Mouse (Mus musculus) kidney, postnatal 10 days (tissue): ENCODE results near the gene Spesp1.
A peak's percentile ranks its signal among the peaks of the same experiment; 100 is the strongest.

Experiments
- DNase-seq: peaks from one replicate; pipeline ENCODE4 v3.0.0; 2021; ENCODE audit warnings: mixed read lengths

Gene Spesp1

GRCm38 (mm10) chr9:62281991-62282390, at the start of gene Spesp1:
TSS of gene Spesp1 (minus strand) at chr9:62282208.
- no peak for DNase-seq

DNA sequence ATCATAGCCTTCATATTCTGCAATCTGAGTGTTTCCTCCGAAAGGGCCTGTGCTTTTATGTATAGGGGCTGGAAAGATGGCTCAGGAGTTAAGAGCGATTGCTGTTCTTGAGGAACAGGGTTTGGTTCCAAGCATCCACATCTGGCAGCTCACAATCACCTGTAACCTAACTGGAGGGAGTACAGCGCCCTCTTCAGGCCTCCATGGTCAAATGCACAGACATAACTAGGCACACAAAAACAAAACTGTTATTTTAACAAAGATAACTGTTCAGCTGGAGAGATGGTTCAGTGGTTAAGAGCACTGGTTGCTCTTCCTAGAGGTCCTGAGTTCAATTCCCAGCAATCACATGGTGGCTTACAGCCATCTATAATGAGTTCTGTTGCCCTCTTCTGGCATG, 44.0 kb upstream of the Spesp1 start:
- no peak for DNase-seq

- DNase-seq = no peak
These were observed 41.8 kb upstream of the Spesp1 start for GRCm38 (mm10) chr9:62323816-62324215.

DNA sequence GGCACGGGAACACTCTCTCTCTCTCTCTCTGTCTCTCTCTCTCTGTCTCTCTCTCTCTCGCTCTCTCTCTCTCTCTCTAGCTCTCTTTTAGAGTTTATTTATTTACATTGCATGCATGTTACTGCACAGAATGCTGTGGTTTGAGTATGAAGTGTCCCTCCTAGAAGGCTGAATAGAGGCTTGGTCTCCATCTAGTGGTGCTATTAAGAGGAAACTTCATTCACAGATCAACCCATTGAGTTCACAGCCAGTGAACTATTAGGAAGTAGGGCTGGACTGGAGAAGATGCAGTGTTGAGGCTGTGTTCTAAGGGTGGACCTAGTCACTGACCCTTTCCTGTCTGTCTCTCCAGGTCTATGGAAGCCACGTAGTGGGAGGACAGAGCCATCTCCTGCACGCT, 36.7 kb upstream of the Spesp1 start:
- DNase-seq = no peak

- no peak for DNase-seq
These were observed 33.5 kb upstream of the Spesp1 start for GRCm38 (mm10) chr9:62315556-62315955.

GRCm38 (mm10) chr9:62296891-62297290, 14.9 kb upstream of the Spesp1 start:
- no peak for DNase-seq

DNA sequence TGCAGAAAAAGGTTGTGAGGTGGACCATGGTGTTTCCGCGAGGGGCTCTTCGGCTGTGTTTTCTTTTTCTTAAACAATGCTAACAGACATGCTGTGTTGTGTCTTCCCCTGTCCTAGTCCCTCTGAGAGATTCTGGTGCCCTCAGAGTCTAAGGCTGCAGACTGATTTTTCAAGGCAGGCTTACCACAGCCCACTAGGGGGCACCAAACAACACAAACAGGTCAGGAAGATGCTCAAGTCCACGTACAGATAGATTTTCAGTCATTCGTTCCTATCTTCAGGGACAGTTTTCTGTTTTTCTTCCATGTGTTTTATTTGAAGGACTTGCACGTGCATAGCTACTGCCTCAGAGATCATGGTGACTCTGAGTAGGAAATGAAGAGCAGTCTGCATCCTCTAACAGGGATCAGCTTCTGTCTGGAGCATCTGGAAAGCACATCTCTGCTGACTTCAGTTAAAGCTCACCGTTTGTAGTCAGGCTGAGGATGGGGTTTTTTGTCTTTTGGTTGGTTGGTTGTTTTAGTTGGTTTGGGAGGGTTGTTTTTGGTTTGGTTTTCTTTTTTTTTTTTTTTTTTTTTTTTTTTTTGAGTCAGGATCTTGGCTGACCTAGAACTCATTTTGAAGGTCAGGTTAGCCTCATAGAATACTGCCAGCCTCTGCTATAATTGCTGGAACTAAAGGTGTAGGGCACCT, 13.1 kb upstream of the Spesp1 start:
- DNase-seq = peak; percentile 89

DNA sequence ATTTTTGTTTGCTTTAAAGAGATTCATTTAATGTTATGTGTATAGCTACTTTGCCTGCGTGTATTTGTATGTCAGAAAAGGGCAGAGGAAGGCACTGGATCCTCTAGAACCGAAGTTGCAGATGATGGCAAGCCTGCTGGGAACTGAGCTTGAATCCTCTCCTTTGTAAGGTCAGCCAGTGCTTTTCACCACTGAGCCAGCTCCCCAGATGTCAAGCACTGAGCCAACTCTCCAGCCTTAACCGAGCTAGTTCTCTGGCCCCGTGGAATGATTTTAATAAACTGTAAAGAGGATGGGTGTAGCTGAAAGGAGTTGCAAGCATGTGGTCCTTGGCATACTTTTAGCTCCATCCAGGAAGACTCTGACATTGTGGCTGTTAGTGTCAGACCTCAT, 5.6 kb upstream of the Spesp1 start:
- no peak for DNase-seq

DNA sequence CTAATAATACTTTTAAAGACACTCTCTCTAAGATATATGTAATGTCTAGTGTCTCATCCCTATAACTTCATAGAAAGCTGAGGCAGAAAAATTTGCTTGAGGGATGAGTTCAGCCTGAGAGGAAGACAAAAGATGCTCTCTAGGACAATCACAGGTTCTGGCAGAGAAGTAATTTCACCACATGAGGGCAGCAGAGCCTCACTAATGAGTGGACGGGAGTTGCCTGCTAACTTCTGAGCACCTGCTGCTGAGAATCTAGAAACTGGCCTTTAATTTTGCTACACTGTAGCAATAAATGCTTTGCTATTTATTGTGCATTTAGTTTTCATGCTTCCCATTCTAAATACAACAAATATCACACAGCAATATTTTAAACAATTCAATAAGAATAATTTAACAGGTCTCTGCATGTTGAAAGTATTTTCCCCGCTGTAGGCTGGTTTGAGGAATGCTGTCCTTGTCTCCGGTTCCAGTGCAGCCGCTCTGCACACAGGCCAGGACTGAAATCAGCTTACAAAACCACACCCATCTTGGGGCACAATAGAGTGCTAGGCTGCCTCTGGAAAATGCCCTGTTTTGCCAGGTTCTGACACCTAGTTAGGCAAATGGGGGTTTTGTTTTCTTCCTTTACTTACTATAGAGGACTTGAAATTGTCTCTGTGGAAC, 5.1 kb upstream of the Spesp1 start:
- peak; percentile 86 for DNase-seq

DNA sequence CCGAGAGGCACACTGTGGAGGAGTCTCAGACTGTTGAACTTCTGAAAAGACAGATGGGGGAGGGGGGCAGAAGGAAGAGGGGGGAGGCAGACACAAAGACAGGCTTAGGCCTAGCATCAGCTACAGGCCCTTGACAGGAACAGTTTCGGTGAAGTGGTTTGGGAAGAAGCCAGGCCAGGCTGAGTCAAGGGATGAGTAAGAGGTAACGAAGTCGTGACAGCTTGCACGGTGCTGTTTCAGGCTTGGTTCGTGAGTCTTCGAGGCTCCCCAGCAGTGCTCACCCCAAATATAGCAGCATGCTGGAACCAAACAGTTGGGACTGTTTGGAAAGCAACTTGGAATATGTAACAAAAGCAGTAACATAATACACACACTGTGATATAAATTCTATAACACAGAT, 2.3 kb upstream of the Spesp1 start:
- DNase-seq = no peak

DNA sequence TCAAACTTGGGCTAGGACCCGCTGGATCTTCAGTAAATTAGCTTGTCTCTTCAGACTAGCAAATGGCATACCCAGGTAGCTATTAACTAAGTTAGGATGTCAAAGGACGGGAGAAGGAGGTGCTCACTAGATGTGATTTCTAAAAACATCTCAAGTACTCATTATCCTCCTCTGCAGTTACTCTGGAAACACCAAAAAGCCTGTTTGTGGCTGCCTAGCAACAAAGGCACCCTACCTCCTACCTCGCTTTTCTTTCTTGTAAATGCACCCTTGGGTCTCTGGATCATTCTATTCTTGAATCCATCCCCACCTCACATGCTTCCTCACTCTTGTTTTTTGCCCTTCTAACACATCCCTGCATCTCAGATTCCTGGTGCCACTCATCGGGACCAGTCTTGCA, 5.1 kb downstream of the Spesp1 start:
- no peak for DNase-seq

- no peak for DNase-seq
These were observed 11.1 kb downstream of the Spesp1 start for GRCm38 (mm10) chr9:62270775-62271399.

DNA sequence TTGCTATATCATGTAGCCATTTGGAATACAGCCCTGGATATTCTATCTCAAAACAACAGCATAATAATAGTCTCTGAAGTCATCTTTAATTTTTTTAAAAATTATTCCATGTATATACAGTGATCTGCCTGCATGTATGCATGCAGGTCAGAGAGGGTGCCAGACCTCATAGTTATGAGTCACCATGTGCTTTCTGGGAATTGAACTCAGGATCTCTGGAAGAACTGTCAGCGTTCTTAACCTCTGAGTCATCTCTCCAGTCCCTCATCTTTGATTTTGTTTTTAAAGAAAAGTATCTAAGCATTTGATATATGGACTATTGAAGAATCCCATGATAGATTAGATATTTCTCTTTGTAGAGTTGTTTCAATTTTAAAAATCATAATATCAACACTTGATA, 12.8 kb downstream of the Spesp1 start:
- no peak for DNase-seq

DNA sequence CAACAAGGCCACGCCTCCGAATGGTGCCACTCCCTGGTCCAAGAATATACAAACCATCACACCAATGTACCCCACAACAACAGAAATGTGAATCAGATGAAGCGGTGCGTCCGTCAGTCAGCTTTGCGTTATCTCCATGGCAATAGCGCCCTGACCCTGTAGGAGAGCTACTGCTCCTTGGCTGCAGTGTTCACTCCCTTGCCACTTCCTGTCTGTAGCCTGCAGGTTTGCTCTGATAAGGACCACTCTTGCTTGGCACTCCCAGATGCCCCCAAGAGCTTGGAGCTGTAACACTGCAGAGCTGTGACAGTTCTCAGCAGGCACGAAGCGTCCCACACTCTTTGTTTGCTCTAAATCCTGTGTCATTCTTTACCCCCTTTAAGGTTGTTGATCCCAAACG, 16.7 kb downstream of the Spesp1 start:
- DNase-seq = no peak

DNA sequence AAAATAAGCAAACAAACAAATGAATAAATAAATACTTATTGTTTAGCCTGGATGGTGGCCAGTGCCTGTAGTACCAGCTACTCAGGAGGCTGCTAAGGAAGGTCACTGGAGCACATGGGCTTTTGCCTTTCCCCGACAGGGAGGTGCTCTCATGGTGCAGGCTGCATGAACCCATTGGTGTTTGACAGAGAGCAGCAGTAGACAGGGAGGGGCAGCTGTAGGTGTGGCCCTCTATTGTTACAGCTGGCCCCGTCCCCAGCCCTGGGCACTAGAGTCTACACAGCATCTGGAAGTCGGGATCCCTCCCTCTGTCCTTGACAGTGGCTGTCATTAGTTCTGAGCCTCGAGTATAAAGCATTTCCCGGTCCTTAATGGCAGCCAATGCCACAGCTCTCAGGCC, 18.4 kb downstream of the Spesp1 start:
- DNase-seq = no peak

GRCm38 (mm10) chr9:62261406-62261805, 20.6 kb downstream of the Spesp1 start:
- DNase-seq = no peak

GRCm38 (mm10) chr9:62261006-62261405, 21.0 kb downstream of the Spesp1 start:
- no peak for DNase-seq

DNA sequence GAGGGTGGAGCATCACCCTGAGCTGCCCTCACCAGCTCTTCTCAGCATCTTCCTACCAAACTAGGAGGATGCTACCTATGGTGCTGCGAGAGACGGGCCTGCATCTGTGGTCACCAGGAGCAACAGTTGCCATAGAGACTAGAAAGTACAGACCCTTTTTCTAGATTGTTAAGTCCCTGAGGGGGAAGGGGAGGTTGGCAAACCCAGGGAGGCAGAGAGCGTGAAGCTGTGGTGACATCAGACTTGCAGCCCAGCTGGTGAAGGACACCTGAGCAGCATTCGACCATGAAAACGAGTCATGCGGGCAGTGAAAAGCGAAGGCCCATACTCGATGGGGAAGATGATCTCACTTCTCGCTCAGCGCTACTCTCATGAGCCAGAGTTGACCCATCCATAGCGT, 24.0 kb downstream of the Spesp1 start:
- DNase-seq = no peak

DNA sequence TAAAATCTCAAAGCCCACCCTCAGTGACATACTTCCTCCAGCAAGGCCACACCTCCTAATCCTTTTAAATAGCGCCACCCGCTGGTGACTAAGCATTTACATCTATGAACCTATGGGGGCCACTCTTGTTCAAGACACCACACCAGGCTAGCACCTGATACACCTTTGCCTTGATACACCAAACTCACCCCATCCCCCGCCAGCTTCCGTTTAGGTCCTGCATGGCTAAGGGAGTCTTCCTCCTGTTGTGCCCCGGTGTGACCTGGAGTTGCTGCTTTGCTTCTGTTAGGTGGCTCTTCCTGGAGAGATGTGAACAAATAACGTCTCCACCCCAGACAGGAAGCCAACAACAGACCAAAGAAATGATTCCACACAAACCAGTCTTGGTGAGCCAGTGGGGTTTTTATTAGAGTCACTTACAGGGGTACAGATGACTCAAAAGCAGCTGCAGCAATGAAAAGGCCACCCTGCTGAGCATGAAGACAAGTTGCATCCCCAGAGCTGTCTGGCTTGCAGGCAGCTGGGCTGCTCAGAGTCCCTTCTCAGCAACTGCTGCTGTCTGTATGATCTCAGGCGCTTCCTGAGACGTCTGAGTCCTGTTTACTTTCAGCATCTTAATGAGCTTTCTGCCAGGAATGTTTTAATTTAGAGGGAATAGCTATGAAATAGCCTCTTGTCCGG, 26.0 kb downstream of the Spesp1 start:
- peak; percentile 36 for DNase-seq

DNA sequence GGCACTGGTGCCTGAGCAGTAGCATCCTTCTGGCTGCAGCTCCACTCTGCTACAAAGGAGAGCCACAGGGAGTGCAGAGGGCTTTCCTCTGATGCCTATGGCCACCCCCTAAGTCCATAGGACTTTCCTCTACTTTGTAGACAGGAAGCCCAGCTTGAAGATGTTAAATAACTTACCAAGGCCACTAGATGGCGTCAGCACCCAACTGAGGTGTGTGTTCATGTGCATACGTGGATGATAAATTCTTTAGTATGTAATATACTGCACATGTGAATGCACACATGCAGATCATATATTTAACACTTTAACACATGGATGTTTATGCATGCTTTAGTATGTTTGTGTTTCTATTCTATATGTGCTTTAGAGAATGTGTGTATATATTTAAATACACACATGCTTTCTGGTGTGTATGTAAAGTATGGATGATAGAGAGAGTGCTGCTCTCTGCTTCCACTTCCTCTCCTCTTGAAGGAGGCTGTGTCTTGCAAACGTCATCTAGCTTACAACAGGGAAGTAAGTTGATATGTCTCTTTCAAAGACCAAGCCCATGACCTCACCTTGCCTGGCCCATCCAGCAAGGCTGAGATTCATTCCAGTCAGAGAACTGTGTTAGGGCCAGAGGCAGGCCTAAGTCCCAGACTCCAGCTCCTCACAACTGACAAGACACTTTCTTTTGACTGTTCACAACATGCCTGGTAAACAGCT, 28.1 kb downstream of the Spesp1 start:
- DNase-seq = no peak

GRCm38 (mm10) chr9:62250296-62250695, 31.7 kb downstream of the Spesp1 start:
- DNase-seq = no peak

- DNase-seq = no peak
These were observed 35.5 kb downstream of the Spesp1 start for GRCm38 (mm10) chr9:62246380-62246942.
